In genomic region chr4:31823574-31824348, GRCm38 (mm10) we compare ENCODE assay signal across 8 mouse cellular contexts.
DNase-seq lines count a peak whose midpoint lies in the region; ATAC-seq and TF ChIP-seq lines count a peak whose summit lies in the region.

No protein-coding gene starts in this region.

- no peak overlapping the region for H3K27ac ChIP-seq in forebrain, postnatal 0 days (ENCODE audit: low read depth, low read length)
- H3K27ac ChIP-seq in kidney, embryonic 16.5 days (ENCODE audit: low read length): peak overlapping the region; percentile 95
- H3K27ac ChIP-seq in midbrain, embryonic 11.5 days (ENCODE audit: low read depth, low read length): no peak overlapping the region

- peaks cover 6% of the 10 kb centered on the region; the same call in 1 of the 2 replicates for H3K4me1 ChIP-seq in forebrain, postnatal 0 days (ENCODE audit: insufficient read depth)
- H3K4me1 ChIP-seq in kidney, embryonic 16.5 days (ENCODE audit: insufficient read depth, low read length): peaks cover 38% of the 10 kb centered on the region
- H3K4me1 ChIP-seq in midbrain, embryonic 11.5 days (ENCODE audit: control insufficient read depth, insufficient read depth, low read length): peaks cover 5% of the 10 kb centered on the region; the same call in 1 of the 2 replicates

- ATAC-seq in forebrain, postnatal 0 days: no peak
- ATAC-seq in kidney, embryonic 16.5 days (ENCODE audit: low FRiP score, low TSS enrichment): peak; percentile 83
- no peak for ATAC-seq in midbrain, embryonic 11.5 days (ENCODE audit: low FRiP score)

- H3K36me3 ChIP-seq in forebrain, postnatal 0 days (ENCODE audit: insufficient read depth): no peaks in the 10 kb centered on the region
- H3K36me3 ChIP-seq in kidney, embryonic 16.5 days (ENCODE audit: insufficient read depth, low read length): no peaks in the 10 kb centered on the region
- no peaks in the 10 kb centered on the region for H3K36me3 ChIP-seq in midbrain, embryonic 11.5 days (ENCODE audit: control insufficient read depth, insufficient read depth, low read length)

- H3K4me2 ChIP-seq in forebrain, postnatal 0 days (ENCODE audit: low read depth): peak overlapping the region; percentile 43
- peak overlapping the region; percentile 74 for H3K4me2 ChIP-seq in kidney, embryonic 16.5 days (replicated peaks; ENCODE audit: low read depth, low read length)
- peak overlapping the region; percentile 17; the same call in 1 of the 2 replicates for H3K4me2 ChIP-seq in midbrain, embryonic 11.5 days

- H3K27me3 ChIP-seq in forebrain, postnatal 0 days (ENCODE audit: insufficient read depth, low read length): no peaks in the 10 kb centered on the region
- H3K27me3 ChIP-seq in kidney, embryonic 16.5 days (ENCODE audit: insufficient read depth, low read length): no peaks in the 10 kb centered on the region
- H3K27me3 ChIP-seq in midbrain, embryonic 11.5 days (ENCODE audit: control insufficient read depth, insufficient read depth, low read length): no peaks in the 10 kb centered on the region

- H3K9me3 ChIP-seq in forebrain, postnatal 0 days (ENCODE audit: low read length): no peaks in the 10 kb centered on the region
- no peaks in the 10 kb centered on the region for H3K9me3 ChIP-seq in kidney, embryonic 16.5 days (ENCODE audit: low read length)
- no peaks in the 10 kb centered on the region for H3K9me3 ChIP-seq in midbrain, embryonic 11.5 days (ENCODE audit: control insufficient read depth, low read length)

- no peak for TF ChIP-seq CTCF in forebrain, postnatal 0 days (IDR thresholded peaks at IDR 0.05; ENCODE audit: low read depth)

- peak overlapping the region; percentile 17; the same call in 1 of the 2 replicates for H3K4me3 ChIP-seq in forebrain, postnatal 0 days (ENCODE audit: low read depth, low read length)
- H3K4me3 ChIP-seq in kidney, embryonic 16.5 days (ENCODE audit: low read length): peak overlapping the region; percentile 43
- H3K4me3 ChIP-seq in midbrain, embryonic 11.5 days (ENCODE audit: low read depth, low read length): no peak overlapping the region

- H3K9ac ChIP-seq in forebrain, postnatal 0 days: 0 out of 2 replicates have a peak overlapping the region, but pooled peaks have one; percentile 25
- H3K9ac ChIP-seq in kidney, embryonic 16.5 days (replicated peaks; ENCODE audit: low read length): peak overlapping the region; percentile 67
- H3K9ac ChIP-seq in midbrain, embryonic 11.5 days (ENCODE audit: low read length): no peak overlapping the region

- peak; percentile 65 for DNase-seq in A20 (ENCODE audit: low read depth, low spot score)
- DNase-seq in CD4-positive, CD25-positive, alpha-beta regulatory T cell, adult 2 months (ENCODE audit: low read depth, low spot score): peak; percentile 68
- DNase-seq in forebrain, postnatal 0 days: peak; percentile 38
- DNase-seq in midbrain, embryonic 11.5 days (ENCODE audit: low spot score, missing footprints): no peak
- peak; percentile 50 for DNase-seq in yolk sac, embryonic 10.5 days (ENCODE audit: low spot score)
- DNase-seq in retina, postnatal 1 day: no peak
- DNase-seq in urinary bladder, adult 2 months (ENCODE audit: low spot score): no peak

- 58% methylated on average over 19 of the region's 19 CpGs for WGBS in forebrain, postnatal 0 days
- 9% methylated on average over 19 of the region's 19 CpGs for WGBS in kidney, embryonic 16.5 days
- whole genome bisulfite sequencing in midbrain, embryonic 11.5 days: 63% methylated on average over 19 of the region's 19 CpGs

Comparison
In these comparisons a context has a peak if more than half of its experiments do, and no peak if none do; other contexts are left out.
1. DNase-seq: peak in A20 (single experiment), CD4-positive, CD25-positive, alpha-beta regulatory T cell, adult 2 months (single experiment), forebrain, postnatal 0 days (single experiment) and yolk sac, embryonic 10.5 days (single experiment); none in midbrain, embryonic 11.5 days (single experiment), retina, postnatal 1 day (single experiment) and urinary bladder, adult 2 months (single experiment).
2. H3K4me2 ChIP-seq: peak in every context shown above with its lines; median percentile 74 in kidney, embryonic 16.5 days; 43 in forebrain, postnatal 0 days; 17 in midbrain, embryonic 11.5 days.